Mouse (Mus musculus): ENCODE results near the gene Echdc1.

The Echdc1 gene

DNA sequence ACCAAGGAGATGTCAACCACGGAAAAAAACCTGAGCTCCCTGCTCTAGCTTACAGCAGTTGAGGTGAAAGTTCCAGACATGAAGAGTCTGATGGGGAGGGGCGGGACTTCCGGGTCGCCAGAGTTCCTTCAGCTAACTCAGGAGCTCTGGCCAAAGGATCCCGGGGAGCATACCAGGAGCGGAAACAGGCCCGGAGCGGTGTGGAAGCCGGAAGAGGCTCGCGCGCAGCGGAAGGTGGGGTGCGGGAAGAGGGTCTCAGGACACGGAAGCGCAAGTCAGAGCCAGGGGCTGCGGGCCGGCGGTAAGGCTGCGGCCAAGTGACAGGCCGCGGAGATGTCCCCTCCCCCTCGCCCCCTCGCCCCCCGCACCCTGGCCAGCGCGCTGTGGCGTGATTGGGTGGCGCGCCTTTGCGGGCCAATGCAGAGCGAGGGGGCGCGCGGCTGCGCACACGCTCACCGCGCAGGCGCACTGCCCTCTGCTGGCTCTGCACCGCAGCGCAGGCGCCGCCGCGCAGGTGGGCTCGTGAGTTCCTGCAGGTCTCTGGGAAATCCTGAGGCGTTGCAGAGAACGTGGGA is at the start of gene Echdc1:
Gene Echdc1, plus strand, starts transcription at position 103 of the 575 bp plus-strand sequence.
- peak; percentile 80 for DNase-seq (ENCODE audit: extremely low read depth, low read depth)

DNA sequence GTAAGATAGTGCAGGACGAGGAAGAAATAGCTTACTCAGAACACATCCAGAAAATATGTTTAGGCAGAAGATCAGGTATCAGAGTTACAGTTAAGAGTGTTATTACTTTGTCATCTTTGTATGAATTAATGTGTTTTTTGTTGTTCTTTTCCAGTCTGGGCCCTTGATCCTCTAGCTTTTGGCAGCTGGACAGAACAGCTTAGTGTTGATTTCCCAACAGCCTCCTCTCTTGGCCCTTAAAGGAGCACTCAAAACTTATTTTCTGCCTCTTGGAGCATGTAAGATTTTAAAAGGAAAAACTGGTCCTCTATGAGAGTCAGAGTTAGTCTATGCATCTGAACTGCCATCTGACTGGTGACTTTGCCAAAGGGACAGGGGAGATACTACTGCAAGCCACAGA is 31.2 kb upstream of the Echdc1 start:
- DNase-seq (ENCODE audit: extremely low read depth, low read depth) = no peak

- DNase-seq (ENCODE audit: extremely low read depth, low read depth) = no peak
Observed at GRCm38 (mm10) chr10:29285757-29286156, 27.2 kb upstream of the Echdc1 start.

DNA sequence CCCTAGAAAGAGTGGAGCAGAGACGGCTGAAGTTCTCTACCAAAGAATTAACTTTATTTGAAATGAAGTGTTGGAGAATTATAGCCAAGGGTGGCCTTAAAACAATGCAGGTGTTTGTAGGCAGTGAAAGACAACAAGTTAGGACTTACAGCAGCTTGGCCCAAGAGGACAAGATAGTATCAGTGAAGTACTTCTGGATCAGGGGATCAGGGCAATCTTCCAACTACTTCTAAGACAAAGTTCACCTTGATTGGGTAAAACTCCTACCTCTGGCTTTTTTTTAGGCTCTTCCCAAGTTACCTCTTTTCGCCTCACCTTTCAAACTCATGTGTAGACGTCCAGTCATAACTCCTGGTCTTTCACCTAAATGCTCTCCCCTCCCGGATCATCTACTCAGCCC is 10.7 kb upstream of the Echdc1 start:
- no peak for DNase-seq (ENCODE audit: extremely low read depth, low read depth)

GRCm38 (mm10) chr10:29311480-29312219 is 1.3 kb upstream of the Echdc1 start:
- no peak for DNase-seq (ENCODE audit: extremely low read depth, low read depth)

DNA sequence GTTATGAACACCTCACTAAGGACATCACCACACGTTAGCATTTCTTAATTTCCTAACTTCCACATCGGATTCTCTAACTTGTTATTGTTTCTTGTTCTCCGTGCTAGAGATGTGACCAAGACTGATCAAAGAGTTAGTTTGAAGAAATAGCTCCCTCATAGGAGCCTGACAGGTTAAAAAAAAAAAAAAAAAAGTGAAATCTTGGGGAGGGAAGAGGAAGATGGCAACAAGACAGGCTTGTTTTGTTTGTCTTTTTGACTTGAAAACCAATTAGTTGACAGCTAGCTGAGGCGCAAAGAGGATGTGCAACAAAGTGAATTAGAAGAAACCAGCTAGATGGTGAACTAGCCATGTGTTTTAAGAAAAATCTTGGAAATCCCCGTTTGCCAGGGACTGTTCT is 939 bp downstream of the Echdc1 start:
- DNase-seq (ENCODE audit: extremely low read depth, low read depth) = peak; percentile 18

DNA sequence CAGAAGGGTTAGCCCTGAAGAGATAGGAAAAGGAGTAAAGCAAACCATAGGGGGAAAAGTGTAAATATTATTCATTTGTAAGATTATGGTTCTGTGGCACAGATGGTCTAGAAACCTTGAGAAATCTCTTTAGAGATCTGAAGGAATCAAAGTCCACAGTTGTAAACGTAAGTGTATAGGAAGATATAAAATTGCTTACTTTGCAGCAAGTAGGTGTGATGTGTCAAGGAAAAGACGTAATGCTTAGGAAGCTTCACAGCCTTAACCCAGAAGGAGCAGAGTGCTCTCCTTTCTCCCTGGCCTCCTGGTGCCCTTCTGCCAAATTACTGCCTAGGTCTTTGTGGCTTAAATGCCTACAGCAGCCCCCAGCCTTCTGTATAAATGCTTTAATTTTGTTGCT is 11.9 kb downstream of the Echdc1 start:
- DNase-seq (ENCODE audit: extremely low read depth, low read depth) = no peak

GRCm38 (mm10) chr10:29333836-29334235 is 20.9 kb downstream of the Echdc1 start:
- no peak for DNase-seq (ENCODE audit: extremely low read depth, low read depth)

- peak; percentile 41 for DNase-seq (ENCODE audit: extremely low read depth, low read depth)
Observed at GRCm38 (mm10) chr10:29338355-29339056, 25.5 kb downstream of the Echdc1 start.

GRCm38 (mm10) chr10:29344232-29344631 is 31.3 kb downstream of the Echdc1 start:
- DNase-seq (ENCODE audit: extremely low read depth, low read depth) = no peak

GRCm38 (mm10) chr10:29346638-29347037 is 33.7 kb downstream of the Echdc1 start:
- no peak for DNase-seq (ENCODE audit: extremely low read depth, low read depth)

GRCm38 (mm10) chr10:29351420-29351819 is 38.5 kb downstream of the Echdc1 start:
- no peak for DNase-seq (ENCODE audit: extremely low read depth, low read depth)

- DNase-seq (ENCODE audit: extremely low read depth, low read depth) = no peak
Observed at GRCm38 (mm10) chr10:29352575-29352974, 39.6 kb downstream of the Echdc1 start.

GRCm38 (mm10) chr10:29354183-29354582 is 41.2 kb downstream of the Echdc1 start:
- no peak for DNase-seq (ENCODE audit: extremely low read depth, low read depth)

DNA sequence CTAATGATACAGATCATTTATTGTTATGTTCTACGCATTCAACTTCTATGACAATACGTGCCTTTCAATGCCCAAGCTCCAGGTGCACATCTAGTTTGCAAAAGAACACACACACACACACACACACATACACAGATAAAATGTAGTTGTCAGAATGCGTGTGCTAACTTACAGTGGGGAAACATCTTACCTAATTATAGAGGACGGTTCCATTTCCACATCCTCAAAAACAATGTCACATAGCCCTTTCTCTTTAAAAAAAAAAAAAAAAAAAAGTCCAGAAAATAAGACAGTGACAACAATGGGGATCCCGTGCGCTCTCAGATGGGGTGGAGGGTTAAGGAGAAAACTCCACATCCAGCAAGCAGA is 48.1 kb downstream of the Echdc1 start:
- peak; percentile 32 for DNase-seq (ENCODE audit: extremely low read depth, low read depth)

GRCm38 (mm10) chr10:29361464-29362196 is 48.7 kb downstream of the Echdc1 start:
- peak; percentile 16 for DNase-seq (ENCODE audit: extremely low read depth, low read depth)

GRCm38 (mm10) chr10:29362197-29362900 is 49.4 kb downstream of the Echdc1 start, which contains the start of gene Rnf146:
Rnf146 (minus strand) TSS chr10:29362442.
- DNase-seq (ENCODE audit: extremely low read depth, low read depth) = peak; percentile 26

DNA sequence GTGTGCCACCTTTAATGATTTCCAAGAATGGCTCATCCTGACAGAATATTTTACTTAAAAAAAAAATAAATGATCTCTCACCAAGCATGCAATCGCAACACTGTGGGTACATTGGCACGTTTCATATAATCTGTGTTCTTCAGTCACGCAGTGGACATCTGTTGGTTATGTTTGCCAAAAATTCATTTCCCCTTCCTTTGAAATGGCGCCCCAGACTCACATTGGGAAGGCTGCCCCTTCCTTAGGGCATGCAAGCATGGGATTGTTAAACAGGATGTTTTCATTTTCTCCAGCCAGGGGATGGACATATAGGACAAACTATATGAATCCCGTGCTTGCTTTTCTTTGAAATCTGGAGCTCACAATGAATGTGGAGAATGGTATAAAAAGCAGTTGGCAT is 61.1 kb downstream of the Echdc1 start:
- DNase-seq (ENCODE audit: extremely low read depth, low read depth) = no peak

GRCm38 (mm10) chr10:29381558-29381957 is 68.6 kb downstream of the Echdc1 start:
- no peak for DNase-seq (ENCODE audit: extremely low read depth, low read depth)

- peak; percentile 10 for DNase-seq (ENCODE audit: extremely low read depth, low read depth)
Observed at GRCm38 (mm10) chr10:29394890-29395289, 81.9 kb downstream of the Echdc1 start.

Data from MEL-GATA-1-ER (cell line).